Mouse (Mus musculus): ENCODE measurements around the gene Abl1.
"Not testable (repeated sequence)": the region's sequence is repeated elsewhere in the genome, so short reads cannot be mapped to it uniquely, and the experiment has no call there.

Abl1 gene

DNA sequence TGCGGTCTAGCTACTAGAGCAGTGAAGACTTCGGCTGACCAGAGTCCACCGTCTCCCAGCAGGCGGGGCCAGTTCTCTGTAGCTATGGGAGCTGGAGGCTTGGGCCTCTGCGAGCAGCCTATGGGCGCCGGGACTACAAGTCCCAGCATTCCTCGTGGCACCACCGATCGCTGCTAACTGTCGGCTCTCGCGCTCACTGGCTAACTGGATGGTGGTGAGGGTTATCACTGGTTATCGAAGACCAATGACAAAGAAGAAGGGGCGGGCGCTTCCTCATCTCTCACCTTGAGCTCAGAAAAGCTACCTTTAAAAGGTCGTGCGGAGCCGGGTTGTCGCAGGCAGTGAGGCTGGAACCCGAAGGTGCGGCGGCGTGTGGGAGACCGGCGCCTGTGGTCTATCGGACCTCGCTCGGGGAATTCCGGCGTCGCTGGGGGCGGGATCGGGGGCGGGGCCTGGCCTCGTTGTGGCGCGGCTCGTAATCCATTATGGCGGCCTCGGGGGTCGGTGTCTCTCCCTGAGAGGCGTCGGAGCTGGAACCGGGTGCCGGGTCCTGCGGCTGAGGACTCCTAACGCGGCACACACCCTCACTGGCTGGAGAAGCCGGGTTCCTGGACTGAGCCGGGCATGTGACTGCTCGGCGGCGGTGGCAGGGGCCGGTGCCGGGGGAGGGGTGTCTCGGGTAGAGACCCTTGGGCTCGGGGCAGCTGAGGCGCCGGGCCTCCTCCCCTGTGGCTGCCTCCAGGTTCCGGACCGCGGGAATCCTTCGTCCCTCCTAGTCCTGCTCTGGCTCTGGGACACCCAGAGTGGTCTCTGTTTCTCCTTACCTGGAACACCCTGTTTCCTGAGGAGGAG is at the start of gene Abl1:
Gene Abl1, plus strand, starts transcription at position 303 of the 852 bp plus-strand sequence.
- peak; percentile 95 for DNase-seq (ENCODE audit: low spot score)

GRCm38 (mm10) chr2:31638581-31639465 is 49.4 kb upstream of the Abl1 start:
- DNase-seq (ENCODE audit: low spot score) = no peak

- DNase-seq (ENCODE audit: low spot score) = no peak
These were observed 48.8 kb upstream of the Abl1 start for GRCm38 (mm10) chr2:31639466-31639760.

GRCm38 (mm10) chr2:31639901-31640608 is 48.1 kb upstream of the Abl1 start, which contains the start of gene Prdm12:
Gene Prdm12 (plus strand): TSS chr2:31640037.
- DNase-seq (ENCODE audit: low spot score) = no peak

- DNase-seq (ENCODE audit: low spot score) = no peak
These were observed 47.3 kb upstream of the Abl1 start for GRCm38 (mm10) chr2:31640609-31641507.

DNA sequence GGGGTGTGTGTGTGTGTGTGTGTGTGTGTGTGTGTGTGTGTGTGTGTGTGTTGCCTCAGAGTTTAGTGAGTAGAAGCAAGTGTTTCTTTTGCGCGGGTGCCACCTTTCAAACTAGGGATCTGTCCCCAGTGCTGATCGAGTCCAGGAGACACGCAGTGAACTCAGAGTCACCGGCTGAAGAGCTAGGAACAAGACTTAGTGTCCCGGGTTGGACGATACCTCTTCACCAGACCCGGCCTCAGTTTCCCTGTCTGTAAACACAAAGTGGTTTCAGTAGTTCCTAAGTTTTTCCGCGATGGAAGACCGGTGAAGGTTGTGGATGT is 46.7 kb upstream of the Abl1 start:
- DNase-seq (ENCODE audit: low spot score) = no peak

DNA sequence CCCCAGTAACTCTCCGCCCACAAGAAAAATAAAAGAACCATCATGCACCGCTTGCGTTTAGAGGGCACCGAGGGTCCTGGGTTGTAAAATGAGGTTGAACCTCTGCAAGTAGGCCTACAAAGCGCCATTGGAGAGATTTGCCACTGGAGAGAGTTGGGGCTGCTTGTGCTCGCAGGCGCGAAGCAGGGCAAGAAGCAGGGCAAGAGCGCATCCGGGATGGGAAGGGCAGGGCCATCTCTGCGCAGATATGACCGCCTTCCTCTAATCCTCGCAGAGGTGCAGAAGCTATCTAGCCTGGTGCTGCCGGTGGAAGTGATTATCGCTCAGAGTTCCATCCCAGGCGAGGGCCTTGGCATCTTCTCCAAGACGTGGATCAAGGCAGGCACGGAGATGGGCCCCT is 46.2 kb upstream of the Abl1 start:
- DNase-seq (ENCODE audit: low spot score) = no peak

DNA sequence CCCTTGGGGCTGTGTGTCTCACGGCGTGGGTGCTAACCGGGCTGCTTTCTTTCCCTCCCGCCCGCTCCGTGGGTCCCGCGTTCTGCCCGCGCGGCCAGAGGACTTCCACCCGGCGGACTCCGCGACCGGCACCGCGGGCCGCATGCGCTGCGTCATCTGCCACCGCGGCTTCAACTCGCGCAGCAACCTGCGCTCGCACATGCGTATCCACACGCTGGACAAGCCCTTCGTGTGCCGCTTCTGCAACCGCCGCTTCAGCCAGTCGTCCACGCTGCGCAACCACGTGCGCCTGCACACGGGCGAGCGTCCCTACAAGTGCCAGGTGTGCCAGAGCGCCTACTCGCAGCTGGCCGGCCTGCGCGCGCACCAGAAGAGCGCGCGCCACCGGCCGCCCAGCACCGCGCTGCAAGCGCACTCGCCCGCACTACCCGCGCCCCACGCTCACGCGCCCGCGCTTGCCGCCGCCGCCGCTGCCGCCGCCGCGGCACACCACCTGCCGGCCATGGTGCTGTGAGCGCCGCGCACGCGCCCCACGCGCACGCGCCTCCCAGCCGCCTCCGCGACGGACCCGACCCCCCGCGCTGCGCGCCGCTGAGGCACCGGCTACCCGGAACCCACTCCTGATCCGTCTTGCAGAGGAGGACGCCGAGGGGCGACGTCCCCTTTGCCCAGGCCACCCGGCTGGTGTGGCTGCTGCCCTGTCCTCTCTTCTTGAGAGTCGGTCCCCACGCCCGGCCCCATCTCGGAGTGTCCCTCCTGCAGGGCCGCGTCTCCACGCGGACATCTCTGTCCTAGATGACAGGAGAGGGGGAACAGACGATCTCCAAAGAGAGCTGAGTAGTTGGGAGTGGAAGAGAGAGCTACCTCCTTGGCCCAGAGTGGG is 34.0 kb upstream of the Abl1 start:
- no peak for DNase-seq (ENCODE audit: low spot score)

DNA sequence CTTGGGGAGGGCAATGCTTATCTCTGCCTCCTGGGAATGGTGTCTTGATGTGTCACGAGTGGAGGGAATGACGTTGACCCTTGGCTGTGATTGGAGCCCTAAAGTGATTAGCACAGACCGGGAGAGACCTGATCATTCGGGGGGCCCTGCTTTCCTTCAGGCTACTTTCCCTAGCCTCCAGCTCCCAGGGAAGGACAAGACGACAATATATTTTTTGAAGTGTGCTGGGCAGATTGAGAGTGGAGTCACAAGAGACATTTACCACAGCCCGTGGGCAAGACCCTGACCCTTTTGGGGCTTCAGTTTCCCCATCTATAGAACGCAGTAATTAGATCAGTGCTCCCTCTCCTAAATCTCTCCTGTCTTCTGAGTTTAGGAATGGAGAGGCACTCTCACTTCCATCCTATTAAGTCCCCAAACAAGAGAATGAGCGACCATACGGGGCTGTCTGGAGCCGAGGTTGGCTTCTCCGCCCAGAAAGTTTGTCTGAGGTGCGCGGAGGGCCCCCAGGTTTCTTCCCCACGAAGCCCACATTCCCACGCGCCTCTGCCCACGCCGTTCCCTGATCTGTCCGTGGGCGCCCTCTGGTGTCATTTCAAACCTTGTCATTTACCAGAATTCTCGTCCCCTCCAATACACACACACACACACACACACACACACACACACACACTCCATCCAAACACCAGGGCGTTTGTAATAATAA is 33.2 kb upstream of the Abl1 start:
- DNase-seq (ENCODE audit: low spot score) = peak; percentile 47

GRCm38 (mm10) chr2:31656374-31656773 is 31.8 kb upstream of the Abl1 start:
- no peak for DNase-seq (ENCODE audit: low spot score)

DNA sequence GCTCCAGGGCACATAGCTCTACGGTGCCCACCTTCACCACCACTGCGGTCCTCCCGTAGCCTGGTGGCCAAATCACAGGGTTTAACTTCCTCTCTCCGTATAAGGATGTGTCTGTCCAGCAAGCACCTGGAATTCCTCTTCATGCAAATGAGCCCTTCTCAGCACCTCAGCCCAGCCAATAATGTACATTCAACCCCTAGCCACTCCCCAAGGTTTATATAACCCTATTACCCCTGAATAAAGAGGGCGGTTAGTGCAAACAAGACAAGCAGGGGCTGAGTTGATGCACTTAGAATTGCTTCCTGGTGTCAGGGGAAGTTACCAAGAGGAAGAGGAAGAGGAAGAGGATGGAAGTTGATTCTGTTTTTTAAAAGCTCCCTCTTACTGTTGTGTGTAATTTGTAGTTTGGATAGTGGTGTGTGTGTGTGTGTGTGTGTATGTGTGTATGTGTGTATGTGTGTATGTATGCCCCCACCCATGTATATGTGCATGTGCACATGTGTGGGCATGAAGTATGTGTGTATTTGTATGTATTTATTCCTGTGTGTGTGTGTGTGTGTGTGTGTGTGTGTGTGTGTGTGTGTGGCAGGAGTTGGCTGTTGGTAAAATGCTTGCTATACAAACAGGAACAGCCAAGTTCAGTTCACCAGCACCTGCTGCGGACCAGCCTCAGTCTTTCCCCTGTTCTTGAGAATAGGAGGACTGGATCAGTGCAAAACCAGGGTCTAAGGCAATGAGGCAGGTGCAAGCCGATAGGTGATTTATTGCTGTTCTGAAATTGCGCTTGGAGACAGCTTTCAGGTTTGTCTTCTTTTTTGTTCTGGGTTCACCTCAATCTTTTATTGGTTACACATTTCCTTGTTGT is 25.0 kb upstream of the Abl1 start:
- DNase-seq (ENCODE audit: low spot score) = no peak

DNA sequence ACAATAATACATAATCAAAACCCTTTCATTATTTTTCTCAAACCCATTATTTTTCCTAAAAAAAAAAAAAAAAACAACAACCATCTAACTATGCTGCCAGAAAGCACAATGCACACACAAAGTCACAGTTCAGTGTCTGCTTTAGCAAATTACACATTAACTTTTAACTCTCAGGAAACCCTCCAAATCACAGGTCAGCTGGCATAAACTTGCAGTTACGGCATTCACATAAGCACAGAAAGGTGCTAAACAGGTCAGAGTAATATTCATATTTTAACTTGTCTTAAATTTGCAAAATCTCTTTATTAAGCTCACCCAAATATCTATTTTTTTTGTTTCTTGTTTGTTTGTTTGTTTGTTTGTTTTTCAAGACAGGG is 24.4 kb upstream of the Abl1 start:
- no peak for DNase-seq (ENCODE audit: low spot score)

- no peak for DNase-seq (ENCODE audit: low spot score)
These were observed 20.8 kb upstream of the Abl1 start for GRCm38 (mm10) chr2:31667332-31667731.

GRCm38 (mm10) chr2:31670551-31671035 is 17.6 kb upstream of the Abl1 start, which contains the start of gene Exosc2:
Gene Exosc2 (plus strand): TSS chr2:31670715.
- DNase-seq (ENCODE audit: low spot score) = peak; percentile 91

GRCm38 (mm10) chr2:31678641-31679040 is 9.5 kb upstream of the Abl1 start:
- no peak for DNase-seq (ENCODE audit: low spot score)

GRCm38 (mm10) chr2:31681051-31681707 is 7.0 kb upstream of the Abl1 start:
- not testable (repeated sequence) for DNase-seq (ENCODE audit: low spot score)

DNA sequence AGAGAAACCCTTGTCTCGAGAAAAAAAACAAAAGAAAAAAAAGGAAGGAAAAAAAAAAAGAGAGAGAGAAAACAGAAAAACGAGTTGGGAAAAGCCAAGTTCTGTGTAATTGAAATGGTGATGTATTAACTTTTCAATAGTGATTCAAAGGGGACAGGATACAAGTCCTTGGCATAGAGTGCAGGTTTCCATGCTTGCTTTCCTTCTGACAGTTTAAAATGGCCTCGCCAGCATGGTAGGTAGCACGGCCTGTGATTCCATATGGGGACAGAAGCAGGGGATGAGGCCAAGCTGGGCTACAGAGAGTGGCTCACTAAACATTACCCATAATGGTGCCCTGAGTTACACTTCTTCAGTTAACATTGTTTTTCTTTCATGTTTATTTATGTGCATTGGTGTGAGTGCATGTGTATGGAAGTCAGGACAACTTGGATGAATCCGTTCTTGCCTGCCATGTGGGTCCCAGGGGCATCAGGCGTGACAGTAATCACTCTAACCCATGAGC is 6.4 kb upstream of the Abl1 start:
- DNase-seq (ENCODE audit: low spot score) = no peak

GRCm38 (mm10) chr2:31683666-31684065 is 4.5 kb upstream of the Abl1 start:
- peak; percentile 69 for DNase-seq (ENCODE audit: low spot score)
